Mouse (Mus musculus) ES-Bruce4 (cell line): ENCODE measurements around the gene Apopt1.

Experiments used
- CTCF ChIP-seq: IDR thresholded peaks from one replicate; pipeline ENCODE4 v1.8.1; 2011; ENCODE audit warnings: low read depth, low read length
- POLR2A ChIP-seq: IDR thresholded peaks from one replicate; pipeline ENCODE4 v1.8.1; 2011; ENCODE audit warnings: low read length; ENCODE audit not compliant: insufficient read depth

DNA sequence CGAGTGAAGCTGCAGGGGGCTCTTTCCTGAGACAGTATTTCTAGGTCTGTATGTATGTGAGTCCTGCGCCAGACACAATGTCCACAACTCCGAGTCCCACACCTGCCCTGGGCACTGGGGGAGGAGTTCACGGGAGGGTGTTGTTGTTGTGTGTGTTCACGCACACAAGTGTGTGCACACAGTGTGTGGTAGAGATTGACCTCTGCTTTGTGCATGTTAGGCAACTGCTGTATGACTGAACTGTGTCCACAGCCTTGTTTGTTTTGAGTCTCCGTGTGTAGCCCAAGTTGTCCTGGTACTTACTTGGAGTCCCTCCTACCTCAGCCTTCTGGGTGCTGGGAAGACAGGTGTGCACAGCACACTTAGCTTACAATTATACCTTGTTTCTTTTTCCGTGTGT, 77.6 kb downstream of the Apopt1 start:
- TF ChIP-seq POLR2A (no peak), CTCF (no peak)
